Mouse (Mus musculus) thymus, adult 2 months (tissue): ENCODE measurements around the gene Fblim1.

Source experiments
- CTCF ChIP-seq: fragments of 200-500 bp; IDR thresholded peaks from 2 replicates; pipeline ENCODE4 v1.5.1; 2012; ENCODE audit warnings: mild to moderate bottlenecking, control low read depth, low read length, moderate library complexity, borderline replicate concordance; ENCODE audit not compliant: control insufficient read depth, poor library complexity, insufficient read depth; ENCODE audit errors: extremely low read depth
- POLR2A ChIP-seq: fragments of 200-500 bp; IDR thresholded peaks from 2 replicates; pipeline ENCODE4 v1.6.1; 2012; ENCODE audit warnings: mild to moderate bottlenecking, low read length, control low read depth, moderate library complexity; ENCODE audit not compliant: control insufficient read depth, poor library complexity, insufficient read depth; ENCODE audit errors: extremely low read depth

- TF ChIP-seq CTCF (no peak), POLR2A (no peak)
These were observed 35.9 kb downstream of the Fblim1 start for GRCm38 (mm10) chr4:141570004-141570403.
